Mouse (Mus musculus) intestine, postnatal 0 days (tissue): ENCODE measurements around the gene Pkd1. TPM values are rescaled to one million over a fixed set of nuclear protein-coding genes. Genes with fewer than 3 reads are reported as not detected.

Source experiments
- ATAC-seq: fragments of 200-750 bp; cut with Nextera tagmentation; 2 replicates; pipeline ENCODE4 v1.8.0; 2017; ENCODE audit warnings: mild to moderate bottlenecking, moderate TSS enrichment, moderate library complexity
- H3K27ac ChIP-seq: fragments of 300-500 bp; sonication (generic); 2 replicates; pipeline ENCODE4 v1.5.1; 2014; ENCODE audit warnings: mild to moderate bottlenecking, low read depth, low read length, moderate library complexity
- H3K27me3 ChIP-seq: fragments of 300-500 bp; sonication (generic); replicated peaks from 2 replicates; pipeline ENCODE4 v1.6.1; 2014; ENCODE audit warnings: low read length, mixed read lengths; ENCODE audit not compliant: control insufficient read depth, insufficient read depth
- H3K36me3 ChIP-seq: fragments of 300-500 bp; sonication (generic); 2 replicates; pipeline ENCODE4 v1.6.1; 2014; ENCODE audit warnings: mild to moderate bottlenecking, moderate library complexity; ENCODE audit not compliant: control insufficient read depth, insufficient read depth
- H3K4me1 ChIP-seq: fragments of 300-500 bp; sonication (generic); replicated peaks from 2 replicates; pipeline ENCODE4 v1.6.1; 2014; ENCODE audit warnings: antibody characterized with exemption, low read length, mixed read lengths; ENCODE audit not compliant: control insufficient read depth, insufficient read depth
- H3K4me2 ChIP-seq: fragments of 300-500 bp; sonication (generic); replicated peaks from 2 replicates; pipeline ENCODE4 v1.6.1; 2014; ENCODE audit warnings: low read depth, mild to moderate bottlenecking, moderate library complexity
- H3K4me3 ChIP-seq: fragments of 300-500 bp; sonication (generic); 2 replicates; pipeline ENCODE4 v1.5.1; 2014; ENCODE audit warnings: low read depth, low read length
- H3K9ac ChIP-seq: fragments of 300-500 bp; sonication (generic); 2 replicates; pipeline ENCODE4 v1.6.1; 2014; ENCODE audit warnings: mild to moderate bottlenecking, low read depth, low read length
- H3K9me3 ChIP-seq: fragments of 300-500 bp; sonication (generic); 2 replicates; pipeline ENCODE4 v1.6.1; 2016; ENCODE audit warnings: mixed run types; ENCODE audit not compliant: control insufficient read depth
- CTCF ChIP-seq: sonication (generic); IDR thresholded peaks from 2 replicates; pipeline ENCODE4 v1.5.1; 2016; ENCODE audit warnings: low read depth, mild to moderate bottlenecking, control low read depth, antibody characterized with exemption, moderate library complexity
- WGBS: fragments of 180-500 bp; shearing (Covaris S2); extraction: QIAGEN DNeasy Blood & Tissue Kit; methylation state at CpG from one replicate; pipeline ENCODE4 v1.1.7; 2014; 5-methylcytosine and 5-hydroxymethylcytosine counted together
- polyA plus RNA-seq: library from polyadenylated mRNA; unstranded; fragments of >200 nt; fragmentation: Nextera tagmentation; extraction: Ambion mirVana; gene quantifications from 2 replicates; pipeline ENCODE4 v1.2.1, GENCODE M21; 2015

Gene Pkd1
- 5.4 and 8.3 TPM in 2 replicates for polyA plus RNA-seq

DNA sequence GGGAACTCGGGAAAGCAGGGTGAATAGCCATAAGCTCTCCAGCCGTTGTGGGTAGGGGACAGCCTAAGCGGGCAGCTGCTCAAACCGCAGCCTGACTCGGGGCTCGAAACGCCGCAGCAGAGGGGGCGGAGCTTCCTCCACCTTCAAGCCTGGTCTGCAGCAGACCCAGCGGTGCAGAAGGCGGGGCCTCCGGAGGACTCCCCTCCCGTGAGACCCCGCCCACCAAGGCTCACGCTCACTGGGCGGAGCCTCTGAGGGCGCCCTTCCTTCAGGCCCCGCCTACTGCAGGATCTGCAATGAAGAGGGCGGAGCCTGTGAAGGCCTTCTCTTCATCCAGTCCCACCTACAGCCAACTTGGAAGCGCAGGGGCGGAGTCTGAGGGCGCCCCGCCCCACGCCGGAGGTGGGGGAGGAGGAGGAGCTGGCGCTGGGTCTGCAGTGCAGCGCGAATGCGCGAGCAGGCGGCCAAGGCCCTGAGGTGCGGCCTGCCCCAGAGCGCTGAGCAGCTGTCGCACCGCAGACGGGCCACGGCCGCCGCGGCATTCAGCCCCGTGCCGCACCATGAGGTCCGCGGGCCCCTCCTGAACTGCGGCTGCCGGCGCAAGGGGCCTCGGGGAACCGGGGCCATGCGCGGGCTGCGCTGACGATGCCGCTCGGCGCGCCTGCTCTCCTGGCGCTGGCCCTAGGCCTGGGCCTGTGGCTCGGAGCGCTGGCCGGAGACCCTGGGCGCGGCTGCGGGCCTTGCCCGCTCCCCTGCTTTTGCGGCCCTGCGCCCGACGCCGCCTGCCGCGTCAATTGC lies at the start of gene Pkd1:
Gene Pkd1, plus strand, starts transcription at position 217 of the 798 bp plus-strand sequence.
- under 1% methylated on average over 65 of the region's 72 CpGs for WGBS
- H3K9ac ChIP-seq = peak within 1 kb of the TSS; percentile 82
- H3K27me3 ChIP-seq = no peaks in the 10 kb centered on the region
- peak within 1 kb of the TSS; percentile 94 for H3K27ac ChIP-seq
- peak within 1 kb of the TSS; percentile 71 for H3K4me3 ChIP-seq
- H3K4me1 ChIP-seq = peaks cover 4% of the 10 kb centered on the region; the same call in 1 of the 2 replicates
- no peaks in the 10 kb centered on the region for H3K36me3 ChIP-seq
- ATAC-seq = peak; percentile 96
- no peaks in the 10 kb centered on the region for H3K9me3 ChIP-seq
- peak; percentile 13 for TF ChIP-seq CTCF
- H3K4me2 ChIP-seq = peak within 1 kb of the TSS; percentile 92

DNA sequence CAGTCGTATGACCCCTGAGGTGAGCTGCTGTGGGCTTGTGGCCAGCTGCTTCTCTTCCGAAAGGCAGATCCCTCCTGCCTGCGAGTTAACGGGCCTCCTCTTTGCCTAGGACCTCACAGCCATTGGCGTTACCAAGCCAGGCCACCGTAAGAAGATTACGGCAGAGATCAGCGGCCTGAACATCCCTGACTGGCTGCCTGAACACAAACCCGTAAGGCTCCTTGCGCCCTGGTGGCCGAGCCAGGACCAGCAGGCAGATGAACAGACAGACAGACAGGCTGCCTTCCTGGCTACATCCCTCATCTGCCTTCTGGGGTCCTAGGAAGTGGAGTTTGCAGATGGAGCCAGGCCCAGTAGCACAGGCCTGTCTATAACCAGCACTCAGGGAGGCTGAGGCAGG lies 47.4 kb upstream of the Pkd1 start:
- Histone ChIP-seq H3K27ac (no peak overlapping the region), H3K27me3 (no peaks in the 10 kb centered on the region), H3K36me3 (peaks cover 3% of the 10 kb centered on the region; the same call in 1 of the 2 replicates), H3K4me2 (no peak overlapping the region), H3K9ac (no peak overlapping the region), H3K4me3 (no peak overlapping the region), H3K4me1 (0 out of 2 replicates have a peak, but pooled peaks cover 3% of the 10 kb centered on the region), H3K9me3 (no peaks in the 10 kb centered on the region)
- no peak for ATAC-seq
- TF ChIP-seq CTCF = peak; percentile 61
- WGBS = 44% methylated on average over 11 of the region's 11 CpGs

DNA sequence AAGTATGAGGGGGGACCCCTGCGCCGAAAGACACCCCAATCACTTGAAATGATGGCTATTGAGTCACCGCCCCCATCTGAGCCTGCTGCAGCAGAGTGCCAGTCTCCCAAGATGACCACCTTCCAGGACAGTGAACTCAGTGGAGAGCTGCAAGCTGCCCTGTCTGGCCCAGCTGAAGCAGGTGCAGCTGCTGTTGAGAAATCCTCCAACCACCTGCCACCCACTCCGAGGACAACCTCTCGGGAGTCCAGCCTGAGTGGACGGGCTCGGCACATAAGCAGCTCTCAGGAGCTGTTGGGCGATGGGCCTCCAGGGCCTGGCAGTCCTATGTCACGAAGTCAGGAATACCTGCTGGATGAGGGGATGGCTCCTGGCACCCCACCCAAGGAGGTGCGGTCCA lies 45.5 kb upstream of the Pkd1 start:
- Histone ChIP-seq H3K4me3 (no peak overlapping the region), H3K27ac (no peak overlapping the region), H3K36me3 (peaks cover 15% of the 10 kb centered on the region), H3K4me1 (0 out of 2 replicates have a peak, but pooled peaks cover 6% of the 10 kb centered on the region), H3K4me2 (no peak overlapping the region), H3K9ac (no peak overlapping the region), H3K9me3 (no peaks in the 10 kb centered on the region), H3K27me3 (no peaks in the 10 kb centered on the region)
- WGBS = 82% methylated on average over 10 of the region's 10 CpGs
- TF ChIP-seq CTCF = no peak
- no peak for ATAC-seq

DNA sequence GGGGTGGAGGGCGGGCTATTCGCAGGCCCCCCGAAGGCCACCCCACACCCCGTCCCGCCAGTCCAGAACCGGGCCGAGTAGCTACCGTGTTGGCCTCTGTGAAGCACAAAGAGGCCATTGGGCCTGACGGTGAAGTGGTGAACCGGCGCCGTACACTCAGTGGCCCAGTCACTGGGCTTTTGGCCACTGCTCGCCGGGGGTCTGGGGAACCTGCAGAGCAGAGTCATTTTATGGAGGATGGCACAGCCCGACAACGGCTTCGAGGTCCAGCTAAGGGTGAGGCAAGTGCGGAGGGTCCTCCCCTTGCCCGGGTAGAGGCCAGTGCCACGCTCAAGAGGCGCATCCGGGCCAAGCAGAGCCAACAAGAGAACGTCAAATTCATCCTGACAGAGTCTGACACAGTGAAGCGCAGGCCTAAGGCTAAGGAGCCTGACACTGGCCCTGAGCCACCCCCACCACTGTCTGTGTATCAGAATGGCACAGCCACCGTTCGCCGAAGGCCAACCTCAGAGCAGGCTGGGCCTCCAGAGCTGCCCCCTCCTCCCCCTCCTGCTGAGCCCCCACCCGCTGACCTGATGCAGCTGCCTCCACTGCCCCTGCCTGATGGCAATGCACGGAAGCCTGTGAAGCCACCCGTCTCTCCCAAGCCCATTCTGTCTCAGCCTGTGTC lies 44.2 kb upstream of the Pkd1 start:
- Histone ChIP-seq H3K9ac (no peak overlapping the region), H3K9me3 (no peaks in the 10 kb centered on the region), H3K4me2 (no peak overlapping the region), H3K27ac (no peak overlapping the region), H3K27me3 (no peaks in the 10 kb centered on the region), H3K4me3 (no peak overlapping the region), H3K4me1 (0 out of 2 replicates have a peak, but pooled peaks cover 6% of the 10 kb centered on the region), H3K36me3 (peaks cover 28% of the 10 kb centered on the region)
- no peak for TF ChIP-seq CTCF
- no peak for ATAC-seq
- WGBS = 95% methylated on average over 30 of the region's 30 CpGs

DNA sequence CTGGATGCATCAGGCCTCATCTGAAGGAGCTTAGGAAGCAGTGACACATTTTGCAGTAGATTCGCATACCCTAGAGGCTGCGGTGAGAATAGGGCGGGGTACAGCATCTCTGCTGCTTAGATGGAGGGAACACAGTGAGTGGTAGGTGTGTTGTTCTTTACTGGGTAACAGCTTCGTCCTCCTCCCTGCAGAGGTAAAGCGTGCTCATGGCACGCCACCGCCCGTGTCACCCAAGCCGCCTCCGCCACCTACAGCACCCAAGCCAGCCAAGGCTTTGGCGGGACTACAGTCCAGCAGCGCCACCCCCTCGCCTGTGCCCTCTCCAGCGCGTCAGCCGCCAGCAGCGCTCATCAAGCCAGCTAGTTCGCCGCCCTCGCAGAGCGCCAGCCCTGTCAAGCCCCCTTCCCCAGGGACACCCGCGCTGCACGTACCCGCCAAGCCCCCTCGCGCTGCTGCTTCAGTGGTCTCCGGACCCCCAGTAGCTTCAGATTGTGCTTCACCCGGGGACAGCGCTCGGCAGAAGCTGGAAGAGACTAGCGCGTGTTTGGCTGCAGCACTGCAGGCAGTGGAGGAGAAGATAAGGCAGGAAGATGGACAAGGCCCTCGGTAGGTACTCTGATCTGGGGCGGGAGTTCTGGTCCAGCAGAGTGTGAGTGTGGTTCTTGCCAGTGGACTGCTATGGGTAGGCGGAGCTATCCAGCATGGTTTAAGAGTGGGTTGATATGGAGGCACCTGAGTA lies 43.1 kb upstream of the Pkd1 start:
- Histone ChIP-seq H3K9me3 (no peaks in the 10 kb centered on the region), H3K4me3 (no peak overlapping the region), H3K27ac (no peak overlapping the region), H3K4me1 (0 out of 2 replicates have a peak, but pooled peaks cover 6% of the 10 kb centered on the region), H3K36me3 (peaks cover 39% of the 10 kb centered on the region), H3K4me2 (peak overlapping the region; percentile 54), H3K27me3 (no peaks in the 10 kb centered on the region), H3K9ac (no peak overlapping the region)
- ATAC-seq = peak; percentile 27; the same call in 1 of the 2 replicates
- 0 out of 2 replicates have a peak, but pooled peaks have one; percentile 6 for TF ChIP-seq CTCF
- WGBS = 36% methylated on average over 36 of the region's 36 CpGs
